Mouse (Mus musculus) liver, postnatal 0 days (tissue): ENCODE results near the gene Ttc13.

Source experiments
- CTCF ChIP-seq: sonication (generic); IDR thresholded peaks from 2 replicates; pipeline ENCODE4 v1.5.1; 2016; ENCODE audit warnings: antibody characterized with exemption, low read depth
- EP300 ChIP-seq: IDR thresholded peaks from 2 replicates; pipeline ENCODE4 v1.6.1; 2016; ENCODE audit warnings: antibody characterized with exemption, low read depth, mild to moderate bottlenecking

DNA sequence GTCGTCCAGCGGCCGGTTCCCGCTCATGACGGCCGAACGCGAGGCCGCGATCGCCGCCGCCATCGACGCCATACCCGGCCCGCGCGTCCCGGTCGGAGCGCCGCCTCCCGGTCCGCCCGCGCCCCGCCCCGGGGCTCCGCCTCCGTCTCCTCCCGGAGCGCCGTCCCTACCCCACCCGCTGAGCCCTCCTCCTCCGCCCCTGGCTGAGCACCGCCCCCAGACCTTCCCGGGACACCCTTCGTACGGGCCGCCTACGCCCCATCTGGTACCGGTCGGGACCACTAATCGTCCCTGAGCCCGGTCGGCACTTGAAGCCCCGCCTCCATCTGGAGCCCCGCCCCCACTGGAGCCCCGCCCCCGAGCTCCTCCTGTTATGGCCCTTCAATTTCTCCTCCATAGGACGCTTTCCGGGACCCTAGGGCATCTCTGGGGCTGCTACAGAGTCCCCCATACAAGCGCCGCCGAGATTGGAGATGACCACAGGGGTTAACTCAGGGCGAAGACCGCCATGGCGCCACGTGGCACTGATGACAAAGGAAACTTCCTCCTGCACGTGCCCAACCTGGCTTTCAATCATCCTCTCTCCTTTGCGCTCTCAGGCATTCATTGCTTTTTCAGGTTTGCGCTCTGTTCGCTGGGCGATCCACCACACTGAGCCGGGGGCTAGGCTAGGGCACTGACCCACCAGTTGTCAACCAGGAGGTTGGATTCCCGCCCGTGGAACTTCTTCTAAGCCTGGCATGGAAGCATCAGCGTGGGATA, 58.5 kb downstream of the Ttc13 start, which contains the start of gene 2310022B05Rik:
- TF ChIP-seq EP300 (no peak), CTCF (no peak)
